Mouse (Mus musculus) adrenal gland, adult (tissue): ENCODE measurements at regions not wholly inside any gene's neighbourhood (a gene's known extent, or its start where the extent isn't known, plus 50 kb on each side); places are given as distances from the start of the nearest gene placed in this dataset.

Experiments
- DNase-seq, 2 experiments: peaks; one replicate each; pipeline ENCODE4 v3.0.0; 2022 to 2023; ENCODE audit warnings: low spot score in 1 of 2; ENCODE audit not compliant: inconsistent age in 2 of 2

DNA sequence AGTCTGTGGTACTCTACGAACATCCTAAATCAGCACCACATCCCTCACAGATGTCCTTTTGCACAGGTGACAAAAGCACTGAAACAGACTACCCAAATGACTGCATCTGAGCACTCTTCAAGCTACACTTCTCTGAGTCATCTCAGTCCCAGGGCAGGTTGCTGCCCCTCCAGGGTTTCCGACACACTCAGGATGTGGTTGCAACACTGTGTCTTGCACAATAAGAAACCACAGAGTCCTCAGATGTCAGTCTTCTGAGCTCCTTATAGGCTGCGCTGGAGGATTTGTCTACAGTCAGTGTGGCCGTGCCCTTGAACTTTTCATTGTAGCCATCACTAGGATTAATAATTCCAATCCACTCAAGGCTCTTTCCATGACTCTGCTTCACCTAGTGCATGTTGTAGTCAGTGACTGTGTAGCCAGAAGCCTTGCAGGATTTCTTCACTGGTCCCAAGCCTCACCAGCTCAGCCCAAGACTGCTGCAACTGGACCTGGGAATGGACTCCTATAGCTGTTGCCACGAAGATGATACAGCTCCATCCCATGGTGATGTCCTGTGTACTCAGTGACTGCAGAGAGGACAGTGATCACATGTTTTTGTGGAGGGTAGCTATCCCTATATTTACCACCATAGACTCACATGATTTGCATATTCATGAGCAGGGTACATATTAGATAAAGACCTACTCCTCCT is 1103.3 kb upstream of the Tenm3 start:
- DNase-seq = peak in 1 of 2 experiments; percentile 37

GRCm38 (mm10) chr8:49932124-49932523 is 1088.4 kb upstream of the Tenm3 start:
- no peak for DNase-seq

GRCm38 (mm10) chr8:49926402-49927172 is 1082.8 kb upstream of the Tenm3 start:
- no peak for DNase-seq

DNA sequence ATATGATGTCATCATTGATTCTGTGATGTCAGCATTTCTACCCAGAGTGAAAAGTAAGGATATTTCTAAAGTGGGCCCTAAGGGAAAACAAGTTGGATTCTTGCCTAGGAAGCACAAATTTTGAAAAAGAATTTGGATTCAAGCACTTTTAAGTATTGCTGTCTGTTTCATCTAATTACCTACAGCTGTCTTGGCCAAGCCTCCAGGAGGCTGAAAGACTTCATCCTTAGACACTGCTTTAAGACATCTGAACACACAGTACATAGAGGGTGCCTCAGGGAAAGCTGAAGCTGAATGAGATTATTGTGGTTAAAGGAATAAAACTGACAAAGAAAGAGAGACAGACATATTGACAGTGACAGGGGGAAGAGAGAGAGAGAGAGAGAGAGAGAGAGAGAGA is 1061.3 kb upstream of the Tenm3 start:
- no peak for DNase-seq

DNA sequence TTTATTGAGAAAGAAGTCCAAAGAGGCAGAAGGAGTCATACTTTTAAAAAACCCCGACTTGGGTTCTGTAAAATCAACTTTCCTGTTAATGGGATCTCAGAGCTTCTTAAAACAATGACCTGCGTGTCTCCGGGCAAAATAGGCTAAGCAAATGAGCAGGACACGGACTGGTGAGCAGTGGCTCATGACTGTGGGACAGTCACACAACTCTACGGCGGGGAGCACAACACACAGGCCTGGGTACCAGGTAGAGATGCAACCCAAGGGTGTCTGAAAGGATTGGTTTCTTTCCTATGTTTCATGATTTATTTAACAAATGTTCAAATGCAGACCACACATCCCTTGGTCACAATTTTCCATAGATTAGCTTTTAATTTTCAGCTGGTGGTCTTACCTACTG is 1058.3 kb upstream of the Tenm3 start:
- DNase-seq = no peak

DNA sequence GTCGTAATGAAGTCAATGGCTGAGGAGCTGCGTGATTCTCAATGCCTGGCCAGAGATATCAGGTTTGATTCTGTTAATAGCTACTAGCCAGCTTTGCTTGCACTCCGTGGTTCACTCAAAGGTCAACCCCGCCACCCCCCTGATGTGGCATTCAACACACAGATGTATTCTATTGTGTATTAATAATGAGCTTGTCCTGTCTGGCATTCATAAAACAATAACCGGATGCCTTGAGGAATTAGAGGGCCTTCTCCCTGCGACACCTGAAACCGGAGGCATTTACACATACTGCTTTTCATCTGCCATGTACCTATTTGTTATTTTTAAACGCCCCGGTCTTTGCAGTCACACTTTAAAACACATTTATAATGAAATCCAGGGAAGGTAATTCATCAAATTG is 1057.8 kb upstream of the Tenm3 start:
- no peak for DNase-seq
